Mouse (Mus musculus): ENCODE results near the gene Ppp1r12c. TPM values are rescaled to one million over a fixed set of nuclear protein-coding genes. Genes with fewer than 3 reads are reported as not detected.

Gene Ppp1r12c
- total RNA-seq, 2 experiments from 2014 or later = 148 to 153 TPM

DNA sequence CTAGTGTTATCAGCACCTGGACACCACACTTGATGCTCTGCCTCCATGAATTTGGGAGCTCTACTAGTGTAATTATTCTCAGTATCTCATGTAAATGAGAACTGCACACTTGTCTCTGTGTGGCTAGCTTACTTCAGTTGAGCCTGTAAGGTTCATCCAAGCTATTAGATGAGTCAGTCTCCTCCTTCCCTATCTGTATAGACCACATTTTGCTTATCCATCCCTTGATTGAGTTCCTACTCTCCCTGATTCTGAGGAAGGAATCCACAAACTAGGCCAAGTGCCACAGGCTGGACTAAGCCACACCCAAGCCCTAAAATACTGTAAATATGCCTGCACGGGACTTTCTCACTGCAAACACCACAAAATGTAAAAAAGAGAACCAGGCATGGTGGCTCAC is 7.5 kb downstream of the Ppp1r12c start:
- DNase-seq (ENCODE audit: low spot score in 2 of 2) = no peak

DNA sequence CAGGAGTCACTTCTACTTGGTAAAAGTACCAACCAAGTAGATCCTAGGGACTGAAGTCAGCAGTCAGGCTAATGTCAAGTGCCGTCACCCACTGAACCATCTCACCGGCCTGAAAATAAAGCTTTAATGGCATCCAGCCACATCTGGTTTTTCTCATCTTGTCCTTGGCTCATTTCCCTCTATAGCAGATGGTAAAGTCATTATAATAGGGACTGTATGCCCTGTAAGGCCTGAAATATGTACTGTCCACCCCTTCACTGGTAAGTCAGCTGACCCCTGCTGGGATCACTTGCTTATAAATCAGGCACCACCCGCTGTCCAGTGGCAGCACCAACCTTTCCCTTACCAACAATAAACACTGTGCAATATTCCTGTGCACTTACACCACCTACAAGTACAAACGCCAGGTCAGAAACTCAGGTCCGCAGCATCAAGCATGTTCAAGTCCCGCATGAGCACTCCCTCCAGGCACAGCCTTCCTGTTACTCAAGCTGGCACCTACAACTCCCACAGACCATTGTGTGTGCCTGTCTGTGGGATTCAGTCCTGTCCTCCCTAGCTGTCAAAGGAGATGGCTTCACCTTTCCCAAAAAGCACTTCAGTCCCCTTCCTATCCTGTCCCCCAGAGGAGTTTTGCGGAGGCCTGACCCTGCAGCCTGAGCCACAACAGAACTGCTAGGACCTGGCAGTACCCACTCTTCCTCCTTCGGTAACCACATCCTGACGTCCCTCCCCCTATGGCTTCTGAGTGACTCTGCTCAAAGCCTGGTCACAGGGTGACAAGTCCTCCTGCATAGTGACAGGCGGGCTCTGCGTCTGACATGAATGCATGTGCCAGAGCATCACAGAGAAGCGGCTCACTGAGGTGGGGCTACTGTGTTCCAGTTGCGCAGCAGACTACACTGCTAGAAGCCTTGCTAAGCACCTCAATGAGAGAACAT is 8.9 kb downstream of the Ppp1r12c start:
- no peak for DNase-seq (ENCODE audit: low spot score in 2 of 2)

- no peak for DNase-seq (ENCODE audit: low spot score in 2 of 2)
These were observed 10.2 kb downstream of the Ppp1r12c start for GRCm38 (mm10) chr7:4491308-4491707.

- no peak for DNase-seq (ENCODE audit: low spot score in 2 of 2)
These were observed 19.2 kb downstream of the Ppp1r12c start for GRCm38 (mm10) chr7:4482281-4482680.

DNA sequence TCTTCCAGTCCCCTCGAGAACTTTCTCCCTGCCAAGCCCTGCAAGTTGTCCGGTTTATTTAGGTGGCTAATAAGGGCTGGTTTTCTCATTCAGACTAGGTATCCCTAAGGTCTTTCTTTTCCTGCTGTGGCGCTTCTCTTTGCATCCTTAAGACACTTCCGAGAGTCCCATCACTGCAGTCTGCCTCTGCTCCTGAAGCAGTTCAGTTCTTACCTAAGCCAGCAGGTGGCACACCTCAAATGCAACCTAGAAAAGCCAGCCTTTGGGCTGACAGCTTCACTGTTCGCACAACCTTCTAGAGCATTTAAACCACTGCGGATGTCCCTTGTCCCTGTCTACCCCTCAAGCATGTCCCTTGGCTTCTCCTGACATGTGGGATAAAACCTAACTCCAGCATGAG is 21.8 kb downstream of the Ppp1r12c start:
- DNase-seq (ENCODE audit: low spot score in 2 of 2) = no peak

DNA sequence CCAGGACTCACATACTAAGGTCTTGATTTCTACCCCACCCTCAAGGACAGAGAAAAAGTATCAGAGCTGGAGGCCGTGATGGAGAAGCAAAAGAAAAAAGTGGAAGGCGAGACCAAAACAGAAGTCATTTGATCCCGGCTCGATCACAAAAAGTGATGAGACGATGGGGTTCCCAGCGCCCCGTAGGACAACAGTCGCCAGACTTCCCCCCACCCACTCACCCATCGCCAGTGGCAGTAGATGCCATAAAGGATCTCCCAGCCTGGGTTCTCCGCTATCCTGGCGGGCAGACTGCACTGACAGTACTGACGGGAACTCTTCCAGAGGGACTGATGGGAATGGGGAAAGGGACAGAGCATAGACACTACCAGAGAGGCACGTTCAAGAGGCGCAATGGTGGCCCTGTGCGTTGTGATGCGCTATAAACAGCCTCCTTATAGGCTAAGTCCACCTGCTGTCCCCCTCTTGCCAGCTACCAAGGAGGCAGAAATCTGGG is 22.6 kb downstream of the Ppp1r12c start:
- no peak for DNase-seq (ENCODE audit: low spot score in 2 of 2)

- DNase-seq (ENCODE audit: low spot score in 2 of 2) = peak; percentile 26 to 64
These were observed 23.3 kb downstream of the Ppp1r12c start for GRCm38 (mm10) chr7:4478021-4478795.

- DNase-seq (ENCODE audit: low spot score in 2 of 2) = no peak
These were observed 27.5 kb downstream of the Ppp1r12c start for GRCm38 (mm10) chr7:4473940-4474339.

DNA sequence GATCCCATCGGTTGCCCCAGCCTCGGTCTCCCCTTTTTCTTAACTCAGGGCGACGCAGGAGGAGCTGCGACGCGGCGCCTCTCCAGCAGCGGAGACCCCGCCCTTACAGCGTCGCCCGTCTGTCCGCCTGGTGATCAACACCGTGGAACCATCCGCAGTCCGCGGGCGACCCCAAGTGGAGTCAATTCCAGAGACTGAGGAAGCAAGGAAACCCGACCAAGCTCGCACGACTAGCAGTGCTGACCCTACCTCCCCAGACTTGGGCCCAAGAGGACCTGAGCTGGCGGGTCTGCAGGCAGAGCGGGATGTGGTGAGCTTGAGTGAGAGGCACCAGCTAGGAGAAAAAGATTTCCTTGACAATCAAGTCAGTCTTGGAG is 30.3 kb downstream of the Ppp1r12c start:
- peak; percentile 80 to 89 for DNase-seq (ENCODE audit: low spot score in 2 of 2)

DNA sequence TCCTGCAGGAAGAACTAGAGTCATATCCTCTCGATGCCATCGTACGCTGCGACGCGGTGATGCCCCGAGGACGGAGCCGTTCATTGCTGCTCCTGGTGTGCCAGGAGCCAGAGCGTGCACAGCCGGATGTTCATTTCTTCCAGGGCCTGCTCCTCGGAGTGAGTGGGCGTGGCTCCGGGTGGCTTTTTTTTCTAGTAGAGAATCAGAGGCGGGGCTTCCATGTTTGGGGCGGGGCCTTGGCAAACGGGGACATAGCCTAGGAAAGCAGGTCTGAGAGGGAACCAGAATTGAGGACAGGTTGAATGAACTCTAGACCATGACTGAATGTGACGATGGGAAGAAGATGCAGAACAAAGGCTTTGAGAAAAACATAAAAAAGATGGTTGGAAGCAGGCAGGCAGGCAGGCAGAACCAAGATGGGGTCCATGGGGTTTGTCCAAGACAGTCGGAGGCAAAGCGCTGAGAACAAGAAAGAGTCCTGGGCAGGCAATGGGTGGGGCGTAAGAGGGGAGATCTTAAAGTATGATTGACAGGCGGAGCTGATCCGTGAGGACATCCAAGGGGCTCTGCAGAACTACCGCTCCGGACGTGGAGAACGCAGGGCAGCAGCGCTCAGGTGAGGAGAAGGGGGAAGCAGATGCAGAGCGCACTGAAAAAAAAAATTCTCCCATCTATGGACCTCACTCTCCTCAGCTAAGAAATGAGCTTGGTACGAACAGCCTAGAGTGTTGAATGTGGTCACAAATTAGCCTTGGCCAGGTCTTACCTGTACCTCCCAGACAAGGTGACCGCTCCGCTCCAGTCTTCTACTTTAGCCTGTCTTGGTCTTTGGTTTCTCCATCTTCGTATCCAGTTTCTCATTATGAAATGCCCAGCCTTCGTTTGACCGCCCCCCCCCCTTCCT is 31.0 kb downstream of the Ppp1r12c start:
- DNase-seq (ENCODE audit: low spot score in 2 of 2) = peak; percentile 35 to 65

GRCm38 (mm10) chr7:4467801-4468200 is 33.7 kb downstream of the Ppp1r12c start:
- no peak for DNase-seq (ENCODE audit: low spot score in 2 of 2)

- no peak for DNase-seq (ENCODE audit: low spot score in 2 of 2)
These were observed 37.2 kb downstream of the Ppp1r12c start for GRCm38 (mm10) chr7:4464194-4464824.

DNA sequence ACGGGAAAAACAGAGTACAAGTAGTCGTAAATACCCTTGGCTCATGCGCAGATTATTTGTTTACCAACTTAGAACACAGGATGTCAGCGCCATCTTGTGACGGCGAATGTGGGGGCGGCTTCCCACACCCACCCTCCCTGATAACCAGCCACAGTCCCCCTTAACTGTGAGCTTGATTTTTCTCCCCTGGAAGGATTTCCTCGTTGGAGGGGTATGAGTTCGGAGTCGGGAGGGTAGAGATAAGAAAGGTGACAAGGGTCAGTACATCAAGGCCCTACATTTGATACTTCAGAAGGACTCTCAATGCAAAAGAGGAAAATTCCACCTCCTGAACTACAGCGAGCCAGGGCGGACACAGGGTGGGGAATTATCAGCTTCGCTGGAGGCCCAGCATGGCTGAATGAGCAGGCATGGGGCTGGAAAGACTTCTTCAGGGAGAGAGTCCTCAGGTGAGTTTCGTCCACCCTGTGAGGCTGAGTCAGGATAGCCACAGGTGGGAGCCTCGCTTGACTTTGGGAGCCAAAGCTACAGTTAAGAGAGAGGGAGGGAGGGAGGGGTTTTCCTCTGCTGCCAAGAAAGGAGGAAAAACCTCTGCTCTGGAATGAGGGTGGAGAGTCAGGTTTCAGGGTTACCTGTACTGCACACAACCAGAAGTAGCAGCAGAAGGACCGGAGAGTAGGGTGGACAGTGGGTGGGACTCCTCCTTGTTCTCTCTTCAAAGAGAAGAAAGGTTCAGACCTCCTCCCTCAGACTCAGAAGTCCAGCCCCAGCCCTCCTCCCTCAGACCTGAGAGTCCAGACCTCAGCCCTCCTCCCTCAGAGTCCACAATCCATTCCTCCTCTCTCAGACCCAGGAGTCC is 40.7 kb downstream of the Ppp1r12c start, which contains the start of gene Eps8l1:
TSS of gene Eps8l1 (plus strand) at position 99 of the 859 bp plus-strand sequence.
- no peak for DNase-seq (ENCODE audit: low spot score in 2 of 2)

DNA sequence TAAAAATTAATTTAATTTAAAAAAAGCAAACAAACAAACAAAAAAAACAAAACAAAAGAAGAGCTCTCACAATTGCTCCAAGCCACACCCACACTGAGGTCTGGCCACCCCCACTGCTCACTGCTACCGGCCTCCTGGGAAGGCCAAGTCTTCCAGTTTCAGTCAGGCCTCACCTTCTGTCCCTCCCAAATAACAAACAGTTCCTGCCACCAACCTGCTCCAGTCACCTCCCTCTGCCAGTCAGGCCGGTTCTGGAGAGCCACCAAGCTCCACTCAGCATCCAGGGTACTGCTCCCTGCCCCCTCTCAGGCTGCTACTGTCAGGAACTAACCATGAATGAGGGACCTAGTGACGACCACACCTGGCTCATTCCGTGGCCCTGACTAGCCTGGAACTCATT is 48.8 kb downstream of the Ppp1r12c start:
- no peak for DNase-seq (ENCODE audit: low spot score in 2 of 2)

- DNase-seq (ENCODE audit: low spot score in 2 of 2) = no peak
These were observed 52.3 kb downstream of the Ppp1r12c start for GRCm38 (mm10) chr7:4449211-4449610.

- no peak for DNase-seq (ENCODE audit: low spot score in 2 of 2)
These were observed 53.0 kb downstream of the Ppp1r12c start for GRCm38 (mm10) chr7:4448439-4448838.

GRCm38 (mm10) chr7:4447138-4447537 is 54.3 kb downstream of the Ppp1r12c start:
- DNase-seq (ENCODE audit: low spot score in 2 of 2) = no peak

DNA sequence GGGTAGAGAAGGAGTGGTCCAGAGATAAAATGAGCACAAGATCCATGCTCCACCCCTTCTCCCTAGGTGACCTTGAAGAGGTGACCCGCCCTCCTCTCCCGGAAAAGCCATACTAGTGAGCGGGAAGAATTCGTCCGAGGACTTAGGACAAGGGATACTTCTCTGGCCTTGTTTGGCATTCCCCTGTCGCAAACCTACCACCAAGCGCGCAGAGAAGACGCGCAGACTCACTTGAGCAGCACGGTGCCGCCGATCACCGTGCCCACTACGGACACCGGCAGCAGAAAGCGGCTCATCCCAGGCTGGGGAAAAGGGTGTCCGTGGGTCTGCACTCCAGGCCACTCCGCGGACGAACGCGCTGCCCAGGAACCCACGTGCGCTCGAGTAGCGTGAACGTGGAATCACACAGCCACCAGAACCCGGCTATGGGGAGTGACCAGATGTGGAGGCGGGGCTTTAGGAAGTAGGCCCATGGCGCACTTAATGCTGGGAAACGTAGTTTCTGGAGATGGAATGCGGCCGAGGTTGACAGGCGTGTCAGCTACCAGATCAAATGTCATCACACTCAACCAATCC is 56.2 kb downstream of the Ppp1r12c start, which contains the start of gene Rdh13:
TSS of gene Rdh13 (minus strand) at position 434 of the 576 bp plus-strand sequence.
- DNase-seq (ENCODE audit: low spot score in 2 of 2) = peak; percentile 87 to 95

DNA sequence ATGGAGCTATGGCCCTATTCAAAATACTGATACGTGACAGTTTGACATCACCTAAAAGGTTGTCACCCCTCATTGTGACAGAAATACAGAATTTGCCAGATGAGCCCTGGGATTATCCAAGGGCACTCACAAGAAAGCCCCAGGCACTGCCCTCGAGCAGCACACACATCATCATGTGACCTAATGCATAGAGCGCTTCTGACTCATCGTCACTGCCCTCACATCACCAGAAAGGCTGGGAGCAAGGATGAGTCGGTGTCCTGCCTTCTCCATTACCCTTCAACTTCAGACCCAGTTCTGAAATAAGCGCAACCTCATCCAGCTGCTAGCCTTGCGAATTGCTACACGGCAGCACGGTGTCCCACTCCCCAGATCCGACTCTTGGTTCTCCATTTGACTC is 60.9 kb downstream of the Ppp1r12c start:
- DNase-seq (ENCODE audit: low spot score in 2 of 2) = no peak
